Mouse (Mus musculus): ENCODE measurements around the gene Sucla2.

DNA sequence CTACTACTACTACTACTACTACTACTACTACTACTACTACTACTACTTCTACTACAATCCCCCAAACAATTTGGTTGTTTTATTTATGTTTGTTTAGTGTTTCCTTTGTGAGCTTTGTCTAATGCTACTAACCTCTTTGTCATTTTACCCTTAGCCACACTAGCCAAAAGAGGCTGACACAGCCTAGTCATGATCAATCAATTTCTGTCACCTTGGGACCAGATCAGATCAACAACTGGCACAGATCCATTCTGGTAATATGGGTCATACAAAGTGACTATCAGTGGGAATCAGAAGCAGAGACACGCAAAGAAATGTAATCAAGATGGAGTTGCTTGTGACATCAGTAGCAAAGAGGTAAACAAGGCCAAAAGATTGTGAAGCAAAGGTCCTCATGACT lies 97.9 kb downstream of the Sucla2 start:
- TF ChIP-seq POLR2A (IDR thresholded peaks at IDR 0.05; ENCODE audit: borderline replicate concordance, control insufficient read depth, low read depth, low read length): no peak
- no peak for TF ChIP-seq CTCF (IDR thresholded peaks at IDR 0.05; ENCODE audit: control insufficient read depth, insufficient read depth, low read length)
